Mouse (Mus musculus): Measurements from ENCODE around the gene Unc5b.

DNA sequence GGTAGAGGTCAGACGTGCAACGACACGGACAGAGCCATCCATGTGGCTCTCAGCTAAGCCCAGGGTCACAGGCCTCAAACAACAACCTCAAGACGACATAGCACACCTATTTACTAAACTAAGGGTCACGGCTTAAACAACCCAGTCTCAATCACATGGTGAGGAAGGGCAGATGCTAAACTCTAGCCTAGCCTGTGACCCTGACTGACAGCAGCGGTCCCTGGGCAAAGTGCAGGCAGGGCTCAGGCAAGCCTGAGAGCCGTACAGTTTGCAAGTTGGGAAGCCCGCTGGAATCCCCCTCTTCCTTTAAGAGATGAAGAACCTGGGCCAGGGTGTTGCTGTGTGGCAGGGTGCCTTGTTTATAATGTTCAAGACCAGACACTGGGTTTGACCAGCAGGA, 36.6 kb downstream of the Unc5b start:
- no peak for TF ChIP-seq CTCF (IDR thresholded peaks at IDR 0.05; ENCODE audit: low read depth)
- no peak for TF ChIP-seq EP300 (IDR thresholded peaks at IDR 0.05; ENCODE audit: low read depth)

Data from liver, embryonic 14.5 days (tissue).